10 mouse cellular contexts compared by ENCODE assay signal in genomic region chr1:127380749-127381501, GRCm38 (mm10).
DNase-seq lines count a peak whose midpoint lies in the region; ATAC-seq and TF ChIP-seq lines count a peak whose summit lies in the region.
"Had no signal": no experiment of that assay in that cellular context is flagged by ENCODE, and none has a peak within 500 bp of the region (broad histone marks: within the 10 kb centered on the region; RNA-seq: fewer than 3 reads in every experiment).

No protein-coding gene starts in this region.

- no peak overlapping the region for H3K4me3 ChIP-seq in forebrain, embryonic 15.5 days
- H3K4me3 ChIP-seq in forebrain, embryonic 11.5 days (ENCODE audit: low read depth, low read length) = no peak overlapping the region
- no peak overlapping the region for H3K4me3 ChIP-seq in forebrain, postnatal 0 days (ENCODE audit: low read depth, low read length)
- H3K4me3 ChIP-seq in midbrain, postnatal 0 days (ENCODE audit: low read depth, low read length) = no peak overlapping the region
- H3K4me3 ChIP-seq: neural tube, embryonic 12.5 days had no signal

- H3K27ac ChIP-seq in forebrain, embryonic 15.5 days (replicated peaks) = peak overlapping the region; percentile 48
- H3K27ac ChIP-seq in forebrain, embryonic 11.5 days (ENCODE audit: low read depth, low read length) = no peak overlapping the region
- no peak overlapping the region for H3K27ac ChIP-seq in forebrain, postnatal 0 days (ENCODE audit: low read depth, low read length)
- H3K27ac ChIP-seq in midbrain, postnatal 0 days (ENCODE audit: low read depth, low read length) = no peak overlapping the region
- H3K27ac ChIP-seq: neural tube, embryonic 12.5 days had no signal

- peaks cover 11% of the 10 kb centered on the region; the same call in 1 of the 2 replicates for H3K36me3 ChIP-seq in forebrain, embryonic 15.5 days
- no peaks in the 10 kb centered on the region; the same call in 1 of the 2 replicates for H3K36me3 ChIP-seq in forebrain, embryonic 11.5 days (ENCODE audit: control insufficient read depth, insufficient read depth, low read length)
- peaks cover 3% of the 10 kb centered on the region; the same call in 1 of the 2 replicates for H3K36me3 ChIP-seq in forebrain, postnatal 0 days (ENCODE audit: insufficient read depth)
- peaks cover 5% of the 10 kb centered on the region for H3K36me3 ChIP-seq in midbrain, postnatal 0 days (ENCODE audit: insufficient read depth, low read length)
- H3K36me3 ChIP-seq: G1E had no signal

- no peak overlapping the region for H3K4me2 ChIP-seq in forebrain, embryonic 15.5 days (replicated peaks)
- H3K4me2 ChIP-seq in forebrain, embryonic 11.5 days (ENCODE audit: low read depth, low read length, severe bottlenecking) = no peak overlapping the region
- no peak overlapping the region for H3K4me2 ChIP-seq in forebrain, postnatal 0 days (ENCODE audit: low read depth)
- H3K4me2 ChIP-seq in midbrain, postnatal 0 days (ENCODE audit: low read depth, low read length, poor library complexity, severe bottlenecking) = no peak overlapping the region
- H3K4me2 ChIP-seq: neural tube, embryonic 12.5 days had no signal

- 41% methylated on average over 13 of the region's 13 CpGs for WGBS in forebrain, embryonic 15.5 days
- 72% methylated on average over 13 of the region's 13 CpGs for whole genome bisulfite sequencing in forebrain, embryonic 11.5 days
- WGBS in forebrain, postnatal 0 days = 38% methylated on average over 13 of the region's 13 CpGs
- 44% methylated on average over 13 of the region's 13 CpGs for WGBS in midbrain, postnatal 0 days

- TF ChIP-seq CTCF in forebrain, postnatal 0 days (IDR thresholded peaks at IDR 0.05; ENCODE audit: low read depth) = no peak
- no peak for TF ChIP-seq CTCF in midbrain, postnatal 0 days (IDR thresholded peaks at IDR 0.05)

- peaks cover 21% of the 10 kb centered on the region for H3K4me1 ChIP-seq in forebrain, embryonic 15.5 days
- H3K4me1 ChIP-seq in forebrain, embryonic 11.5 days (replicated peaks; ENCODE audit: control insufficient read depth, insufficient read depth, low read length) = no peaks in the 10 kb centered on the region
- peaks cover 3% of the 10 kb centered on the region; the same call in 1 of the 2 replicates for H3K4me1 ChIP-seq in forebrain, postnatal 0 days (ENCODE audit: insufficient read depth)
- H3K4me1 ChIP-seq in midbrain, postnatal 0 days (ENCODE audit: insufficient read depth, low read length) = peaks cover 4% of the 10 kb centered on the region; the same call in 1 of the 2 replicates

- no peaks in the 10 kb centered on the region for H3K9me3 ChIP-seq in forebrain, embryonic 15.5 days
- H3K9me3 ChIP-seq in forebrain, embryonic 11.5 days (ENCODE audit: control insufficient read depth, low read length) = no peaks in the 10 kb centered on the region
- no peaks in the 10 kb centered on the region for H3K9me3 ChIP-seq in forebrain, postnatal 0 days (ENCODE audit: low read length)
- H3K9me3 ChIP-seq in midbrain, postnatal 0 days (ENCODE audit: low read length) = no peaks in the 10 kb centered on the region
- H3K9me3 ChIP-seq: neural tube, embryonic 12.5 days had no signal

- H3K27me3 ChIP-seq in forebrain, embryonic 15.5 days = no peaks in the 10 kb centered on the region
- H3K27me3 ChIP-seq in forebrain, embryonic 11.5 days (ENCODE audit: control insufficient read depth, insufficient read depth, low read length) = no peaks in the 10 kb centered on the region
- no peaks in the 10 kb centered on the region for H3K27me3 ChIP-seq in forebrain, postnatal 0 days (ENCODE audit: insufficient read depth, low read length)
- H3K27me3 ChIP-seq in midbrain, postnatal 0 days (ENCODE audit: insufficient read depth, low read length) = no peaks in the 10 kb centered on the region
- H3K27me3 ChIP-seq: neural tube, embryonic 12.5 days had no signal

- no peak for DNase-seq in forebrain, embryonic 11.5 days (ENCODE audit: low spot score)
- peak; percentile 19 for DNase-seq in lung, postnatal 10 days
- DNase-seq in lung, adult 18-20 months = no peak
- DNase-seq in forebrain, postnatal 0 days = peak; percentile 32
- peak; percentile 60 for DNase-seq in midbrain, postnatal 0 days (ENCODE audit: low spot score)
- no peak for DNase-seq in urinary bladder, postnatal 14 days (ENCODE audit: low spot score)
- DNase-seq in embryo, embryonic 10 days (ENCODE audit: low spot score) = no peak

- ATAC-seq in forebrain, embryonic 15.5 days (replicated peaks) = peak; percentile 65
- ATAC-seq in forebrain, embryonic 11.5 days (replicated peaks; ENCODE audit: low FRiP score) = no peak
- ATAC-seq in forebrain, postnatal 0 days = peak; percentile 61
- ATAC-seq in midbrain, postnatal 0 days (ENCODE audit: low FRiP score) = 0 out of 2 replicates have a peak, but pooled peaks have one; percentile 33

- no peak overlapping the region for H3K9ac ChIP-seq in forebrain, embryonic 15.5 days (replicated peaks)
- no peak overlapping the region for H3K9ac ChIP-seq in forebrain, embryonic 11.5 days (ENCODE audit: low read length)
- H3K9ac ChIP-seq in forebrain, postnatal 0 days = no peak overlapping the region
- no peak overlapping the region for H3K9ac ChIP-seq in midbrain, postnatal 0 days (replicated peaks; ENCODE audit: low read length, poor library complexity, severe bottlenecking)
- H3K9ac ChIP-seq: neural tube, embryonic 12.5 days had no signal

Comparison
In these comparisons a context has a peak if more than half of its experiments do, and no peak if none do; other contexts are left out.
1. DNase-seq: peak in lung, postnatal 10 days (single experiment), forebrain, postnatal 0 days (single experiment) and midbrain, postnatal 0 days (single experiment); none in forebrain, embryonic 11.5 days (single experiment), lung, adult 18-20 months (0 of 2), urinary bladder, postnatal 14 days (single experiment) and embryo, embryonic 10 days (single experiment).